Mouse (Mus musculus) liver, adult 2 months (tissue): ENCODE results near the gene Cyp2b13. TPM values are rescaled to one million over a fixed set of nuclear protein-coding genes. Genes with fewer than 3 reads are reported as not detected.
"Not testable (repeated sequence)": the region's sequence is repeated elsewhere in the genome, so short reads cannot be mapped to it uniquely, and the experiment has no call there.

Experiments used
- DNase-seq: peaks from one replicate; pipeline ENCODE4 v3.0.0-alpha.2; 2011; ENCODE audit warnings: low read depth, low spot score; ENCODE audit errors: extremely low read depth
- H3K27ac ChIP-seq: fragments of 200-500 bp; replicated peaks from 2 replicates; pipeline ENCODE4 v1.5.1; 2012; ENCODE audit warnings: low read depth, mild to moderate bottlenecking, control low read depth, inconsistent platforms, low read length; ENCODE audit not compliant: insufficient read depth
- H3K27me3 ChIP-seq: fragments of 200-500 bp; 2 replicates; pipeline ENCODE4 v1.6.1; 2012; ENCODE audit warnings: mild to moderate bottlenecking, moderate library complexity, low read length, inconsistent platforms; ENCODE audit not compliant: control insufficient read depth, insufficient read depth
- H3K36me3 ChIP-seq: fragments of 200-500 bp; 2 replicates; pipeline ENCODE4 v1.6.1; 2012; ENCODE audit warnings: low read length, inconsistent platforms; ENCODE audit not compliant: control insufficient read depth, insufficient read depth
- H3K4me1 ChIP-seq: fragments of 200-500 bp; 2 replicates; pipeline ENCODE4 v1.6.1; 2011; ENCODE audit warnings: low read length; ENCODE audit not compliant: control insufficient read depth, insufficient read depth
- H3K4me3 ChIP-seq: fragments of 200-500 bp; 2 replicates; pipeline ENCODE4 v1.5.1; 2011; ENCODE audit warnings: low read depth, mild to moderate bottlenecking, control low read depth, low read length, moderate library complexity; ENCODE audit not compliant: insufficient read depth
- H3K79me2 ChIP-seq: fragments of 200-500 bp; 2 replicates; pipeline ENCODE4 v1.6.1; 2012; ENCODE audit warnings: inconsistent platforms, mild to moderate bottlenecking, low read length, moderate library complexity; ENCODE audit not compliant: control insufficient read depth, insufficient read depth
- H3K9ac ChIP-seq: fragments of 200-500 bp; 2 replicates; pipeline ENCODE4 v1.6.1; 2012; ENCODE audit warnings: low read depth, mild to moderate bottlenecking, control low read depth, inconsistent platforms, low read length
- CTCF ChIP-seq: fragments of 200-500 bp; IDR thresholded peaks from 2 replicates; pipeline ENCODE4 v1.5.1; 2011; ENCODE audit warnings: low read depth, low read length, control low read depth
- WGBS: fragments of 180-500 bp; shearing (Covaris S2); methylation state at CpG from one replicate; pipeline ENCODE4 v1.1.7; 2018; 5-methylcytosine and 5-hydroxymethylcytosine counted together
- polyA plus RNA-seq: library from polyadenylated mRNA; depleted of rRNA; stranded (reverse); fragments of >200 nt; gene quantifications from 2 replicates; pipeline ENCODE4 v1.2.3, GENCODE M21; 2012; rRNA removed
- total RNA-seq: library from RNA; depleted of rRNA; stranded (reverse); fragments of >200 nt; gene quantifications from 2 replicates; pipeline ENCODE4 v1.2.3, GENCODE M21; 2014; rRNA removed

The Cyp2b13 gene
- total and polyA plus RNA-seq, 2 experiments, result 102 to 307 TPM

DNA sequence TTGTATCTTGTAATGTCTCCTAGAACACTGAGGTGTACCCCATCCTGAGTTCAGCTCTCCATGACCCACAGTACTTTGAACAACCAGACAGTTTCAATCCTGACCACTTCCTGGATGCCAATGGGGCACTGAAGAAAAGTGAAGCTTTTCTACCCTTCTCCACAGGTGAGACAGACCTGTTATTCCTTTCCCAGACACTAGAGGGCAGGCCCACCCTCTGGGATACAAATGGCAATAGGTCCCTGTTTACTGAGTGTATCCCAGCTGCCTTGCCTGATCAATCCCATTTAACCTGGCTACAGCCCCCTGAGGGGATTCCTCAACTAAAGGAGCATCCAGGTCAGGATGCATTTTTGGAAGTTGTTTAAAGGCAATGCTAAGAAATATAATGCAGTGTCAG, 27.3 kb downstream of the Cyp2b13 start:
- not testable (repeated sequence) for H3K4me3 ChIP-seq, H3K4me1 ChIP-seq, H3K27me3 ChIP-seq, H3K27ac ChIP-seq, H3K79me2 ChIP-seq, H3K9ac ChIP-seq, H3K36me3 ChIP-seq
- peak; percentile 42 for DNase-seq
- TF ChIP-seq CTCF, result peak; percentile 23; the same call in 1 of the 2 replicates

DNA sequence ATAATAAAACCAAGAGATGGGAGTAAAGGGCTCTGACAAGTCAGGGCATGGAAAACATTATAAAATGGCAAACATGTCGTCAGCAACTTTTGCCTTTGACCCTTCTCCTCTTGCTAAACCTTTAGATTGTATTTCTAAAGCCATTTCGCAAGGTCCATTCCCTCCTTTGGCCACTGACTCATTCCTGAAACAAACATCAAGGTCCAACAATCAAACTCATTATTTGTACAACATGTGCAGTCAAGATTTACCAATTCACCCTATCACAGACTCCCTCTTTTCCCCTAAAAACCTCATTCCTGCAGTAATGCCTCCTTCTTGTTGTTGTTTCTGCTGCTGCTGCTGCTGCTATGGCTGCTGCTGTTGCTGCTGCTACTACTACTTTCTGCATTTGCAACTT, 78.3 kb downstream of the Cyp2b13 start:
- H3K9ac ChIP-seq, H3K79me2 ChIP-seq, H3K36me3 ChIP-seq, DNase-seq, H3K27ac ChIP-seq, H3K4me1 ChIP-seq, H3K4me3 ChIP-seq, H3K27me3 ChIP-seq: not testable (repeated sequence)
- no CpG with 5 or more reads among the region's 2 CpGs for WGBS

DNA sequence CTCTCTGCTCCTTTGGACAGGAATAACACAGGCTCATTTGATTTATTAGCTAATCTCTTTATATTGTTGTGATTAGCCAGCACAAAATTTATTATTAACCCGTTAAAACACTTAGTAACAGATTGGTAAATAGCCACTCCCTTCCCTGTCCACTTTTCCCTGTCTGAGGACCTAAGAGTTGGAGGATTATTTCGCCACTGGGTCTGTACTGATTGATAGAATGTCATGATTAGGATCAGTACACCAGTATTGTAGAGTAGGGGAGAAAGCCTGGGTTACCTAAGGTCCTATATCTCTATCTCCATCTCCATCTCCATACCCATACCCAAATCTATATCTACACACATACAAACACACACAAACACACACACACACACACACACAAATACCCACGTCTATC, 82.4 kb downstream of the Cyp2b13 start:
- H3K79me2 ChIP-seq, H3K27me3 ChIP-seq: not testable (repeated sequence)
- 14% methylated on average over 1 of the region's 3 CpGs for WGBS

More for the DNA sequence above, 82.4 kb downstream of the Cyp2b13 start:
- H3K9ac ChIP-seq, H3K4me1 ChIP-seq, H3K36me3 ChIP-seq, H3K27ac ChIP-seq, H3K4me3 ChIP-seq: not testable (repeated sequence)
- peak; percentile 6 for DNase-seq

Other genes with a start within 250 kb of the Cyp2b13 start
- gene Cyp2s1, start 244.6 kb upstream of the Cyp2b13 start, total RNA-seq, result 0.13 and 0.28 TPM in 2 replicates
- 0.37 and 0.41 TPM in 2 replicates for gene Cyp2s1, start 244.6 kb upstream of the Cyp2b13 start, polyA plus RNA-seq
- gene Cyp2b10, start 163.9 kb upstream of the Cyp2b13 start, total RNA-seq, result 95.3 and 137 TPM in 2 replicates
- 21.6 and 78.3 TPM in 2 replicates for gene Cyp2b10, start 163.9 kb upstream of the Cyp2b13 start, polyA plus RNA-seq
- 541 and 679 TPM in 2 replicates for gene Cyp2b9, start 111.9 kb downstream of the Cyp2b13 start, total RNA-seq
- 311 and 620 TPM in 2 replicates for gene Cyp2b9, start 111.9 kb downstream of the Cyp2b13 start, polyA plus RNA-seq
- gene Vmn1r184, start 198.8 kb downstream of the Cyp2b13 start, total RNA-seq, result 0.28 and 0.54 TPM in 2 replicates
- 0.01 and 0.02 TPM in 2 replicates for gene Vmn1r184, start 198.8 kb downstream of the Cyp2b13 start, polyA plus RNA-seq
- gene Cyp2a4, start 245.7 kb downstream of the Cyp2b13 start, total RNA-seq, result 856 and 925 TPM in 2 replicates
- 409 and 441 TPM in 2 replicates for gene Cyp2a4, start 245.7 kb downstream of the Cyp2b13 start, polyA plus RNA-seq